Comparison of ENCODE assay signal across 36 mouse cellular contexts in genomic region chr2:25862038-25862437, GRCm38 (mm10). TPM values are rescaled to one million over a fixed set of nuclear protein-coding genes. Genes with fewer than 3 reads are reported as not detected.
DNase-seq lines count a peak whose midpoint lies in the region; ATAC-seq and TF ChIP-seq lines count a peak whose summit lies in the region.
"Had no signal": no experiment of that assay in that cellular context is flagged by ENCODE, and none has a peak within 500 bp of the region (broad histone marks: within the 10 kb centered on the region; RNA-seq: fewer than 3 reads in every experiment).

No protein-coding gene starts in this region.

- H3K27me3 ChIP-seq in kidney, embryonic 15.5 days: peaks cover 34% of the 10 kb centered on the region
- H3K27me3 ChIP-seq in midbrain, postnatal 0 days (ENCODE audit: insufficient read depth, low read length): no peaks in the 10 kb centered on the region; the same call in 1 of the 2 replicates
- H3K27me3 ChIP-seq in midbrain, embryonic 14.5 days (ENCODE audit: control insufficient read depth, insufficient read depth, low read length): peaks cover 9% of the 10 kb centered on the region; the same call in 1 of the 2 replicates
- H3K27me3 ChIP-seq in liver, embryonic 11.5 days (replicated peaks; ENCODE audit: control insufficient read depth, insufficient read depth, low read length): peaks cover 53% of the 10 kb centered on the region

- no peak overlapping the region for H3K4me2 ChIP-seq in kidney, embryonic 15.5 days
- no peak overlapping the region for H3K4me2 ChIP-seq in midbrain, postnatal 0 days (ENCODE audit: low read depth, low read length, poor library complexity, severe bottlenecking)
- no peak overlapping the region for H3K4me2 ChIP-seq in midbrain, embryonic 14.5 days (ENCODE audit: low read length)
- H3K4me2 ChIP-seq in liver, embryonic 11.5 days: no peak overlapping the region
- H3K4me2 ChIP-seq: embryonic facial prominence, embryonic 15.5 days; hindbrain, embryonic 13.5 days; midbrain, embryonic 13.5 days had no signal

- WGBS in kidney, embryonic 15.5 days: 62% methylated on average over 2 of the region's 2 CpGs
- WGBS in midbrain, postnatal 0 days: 71% methylated on average over 2 of the region's 2 CpGs
- 92% methylated on average over 2 of the region's 2 CpGs for WGBS in midbrain, embryonic 14.5 days
- WGBS in liver, embryonic 11.5 days: 83% methylated on average over 2 of the region's 2 CpGs

- no peak overlapping the region for H3K9ac ChIP-seq in kidney, embryonic 15.5 days
- H3K9ac ChIP-seq in midbrain, postnatal 0 days (replicated peaks; ENCODE audit: low read length, poor library complexity, severe bottlenecking): no peak overlapping the region
- no peak overlapping the region for H3K9ac ChIP-seq in midbrain, embryonic 14.5 days (replicated peaks; ENCODE audit: low read length)
- no peak overlapping the region for H3K9ac ChIP-seq in liver, embryonic 11.5 days (ENCODE audit: low read depth, low read length)
- H3K9ac ChIP-seq: embryonic facial prominence, embryonic 15.5 days; forebrain, embryonic 12.5 days; hindbrain, embryonic 13.5 days; liver, embryonic 14.5 days; midbrain, embryonic 13.5 days; neural tube, embryonic 15.5 days; stomach, embryonic 15.5 days had no signal

- no peak overlapping the region for H3K27ac ChIP-seq in kidney, embryonic 15.5 days
- H3K27ac ChIP-seq in midbrain, postnatal 0 days (ENCODE audit: low read depth, low read length): peak overlapping the region; percentile 32; the same call in 1 of the 2 replicates
- no peak overlapping the region for H3K27ac ChIP-seq in midbrain, embryonic 14.5 days (replicated peaks; ENCODE audit: low read depth, low read length)
- no peak overlapping the region for H3K27ac ChIP-seq in liver, embryonic 11.5 days (ENCODE audit: low read depth, low read length)
- H3K27ac ChIP-seq: embryonic facial prominence, embryonic 10.5 days; embryonic facial prominence, embryonic 15.5 days; forebrain, embryonic 12.5 days; heart, embryonic 10.5 days; hindbrain, embryonic 13.5 days; kidney, postnatal 0 days; liver, embryonic 14.5 days; macrophage; midbrain, embryonic 13.5 days; neural tube, embryonic 15.5 days; stomach, embryonic 15.5 days had no signal

- no peaks in the 10 kb centered on the region for H3K36me3 ChIP-seq in kidney, embryonic 15.5 days
- no peaks in the 10 kb centered on the region for H3K36me3 ChIP-seq in midbrain, postnatal 0 days (ENCODE audit: insufficient read depth, low read length)
- no peaks in the 10 kb centered on the region for H3K36me3 ChIP-seq in midbrain, embryonic 14.5 days (ENCODE audit: control insufficient read depth, insufficient read depth, low read length)
- H3K36me3 ChIP-seq in liver, embryonic 11.5 days (ENCODE audit: control insufficient read depth, insufficient read depth, low read length): no peaks in the 10 kb centered on the region
- H3K36me3 ChIP-seq: embryonic facial prominence, embryonic 10.5 days; embryonic facial prominence, embryonic 15.5 days; forebrain, embryonic 12.5 days; heart, embryonic 10.5 days; hindbrain, embryonic 13.5 days; midbrain, embryonic 13.5 days; neural tube, embryonic 15.5 days; stomach, embryonic 15.5 days had no signal

- no peak overlapping the region for H3K4me3 ChIP-seq in kidney, embryonic 15.5 days (replicated peaks)
- no peak overlapping the region for H3K4me3 ChIP-seq in midbrain, postnatal 0 days (ENCODE audit: low read depth, low read length)
- no peak overlapping the region for H3K4me3 ChIP-seq in midbrain, embryonic 14.5 days (replicated peaks; ENCODE audit: low read depth, low read length)
- H3K4me3 ChIP-seq in liver, embryonic 11.5 days (ENCODE audit: low read depth, low read length): no peak overlapping the region
- H3K4me3 ChIP-seq: embryonic facial prominence, embryonic 10.5 days; embryonic facial prominence, embryonic 15.5 days; forebrain, embryonic 12.5 days; heart, embryonic 10.5 days; hindbrain, embryonic 13.5 days; midbrain, embryonic 13.5 days; neural tube, embryonic 15.5 days; stomach, embryonic 15.5 days had no signal

- TF ChIP-seq CTCF in midbrain, postnatal 0 days (IDR thresholded peaks at IDR 0.05): no peak

- DNase-seq in cerebellum, adult 11-12 months: peak; percentile 56
- DNase-seq in cerebellum, adult 8-10 months: no peak
- peak; percentile 69 for DNase-seq in kidney, adult 11 months
- no peak for DNase-seq in midbrain, postnatal 0 days (ENCODE audit: low spot score)
- no peak for DNase-seq in midbrain, embryonic 14.5 days
- DNase-seq in liver, embryonic 11.5 days (ENCODE audit: low spot score): no peak
- DNase-seq in layer of hippocampus, adult 8-10 months (ENCODE audit: low spot score in 2 of 2): no peak
- DNase-seq: adrenal gland, adult 8-10 months; gastrocnemius, postnatal 14 days; heart, postnatal 4 days; lung, adult 2 months; lung, postnatal 10 days; right cerebral cortex, postnatal 25 days had no signal

- no peak for ATAC-seq in kidney, embryonic 15.5 days (replicated peaks; ENCODE audit: low FRiP score)
- no peak for ATAC-seq in midbrain, postnatal 0 days (ENCODE audit: low FRiP score)
- no peak for ATAC-seq in midbrain, embryonic 14.5 days (ENCODE audit: low FRiP score, low TSS enrichment)
- no peak for ATAC-seq in liver, embryonic 11.5 days (replicated peaks; ENCODE audit: low FRiP score)
- ATAC-seq: inflammation-experienced regulatory T-cells, adult 6 months; midbrain, embryonic 13.5 days had no signal

- peaks cover 18% of the 10 kb centered on the region for H3K4me1 ChIP-seq in kidney, embryonic 15.5 days
- 0 out of 2 replicates have a peak, but pooled peaks cover 5% of the 10 kb centered on the region for H3K4me1 ChIP-seq in midbrain, postnatal 0 days (ENCODE audit: insufficient read depth, low read length)
- H3K4me1 ChIP-seq in midbrain, embryonic 14.5 days (ENCODE audit: control insufficient read depth, insufficient read depth, low read length): peaks cover 7% of the 10 kb centered on the region; the same call in 1 of the 2 replicates
- no peaks in the 10 kb centered on the region for H3K4me1 ChIP-seq in liver, embryonic 11.5 days (replicated peaks; ENCODE audit: control insufficient read depth, insufficient read depth, low read length)

- H3K9me3 ChIP-seq in kidney, embryonic 15.5 days (replicated peaks): no peaks in the 10 kb centered on the region
- no peaks in the 10 kb centered on the region for H3K9me3 ChIP-seq in midbrain, postnatal 0 days (ENCODE audit: low read length)
- H3K9me3 ChIP-seq in midbrain, embryonic 14.5 days (ENCODE audit: control insufficient read depth, low read length): no peaks in the 10 kb centered on the region
- H3K9me3 ChIP-seq in liver, embryonic 11.5 days (ENCODE audit: control insufficient read depth, low read length): no peaks in the 10 kb centered on the region
- H3K9me3 ChIP-seq: embryonic facial prominence, embryonic 10.5 days; embryonic facial prominence, embryonic 15.5 days; forebrain, embryonic 12.5 days; heart, embryonic 10.5 days; hindbrain, embryonic 13.5 days; midbrain, embryonic 13.5 days; neural tube, embryonic 15.5 days; stomach, embryonic 15.5 days had no signal

RNA-seq across cellular contexts. Expression of gene Kcnt1, which starts 1.5 kb away (rescaled TPM):
- polyA plus RNA-seq in kidney, embryonic 15.5 days (2015; fragmentation: Nextera tagmentation; extraction: Ambion mirVana): 0.37 and 0.96 TPM in 2 replicates
- total RNA-seq in midbrain, postnatal 0 days (2014; rRNA removed): 49.2 and 60.7 TPM in 2 replicates
- 21.7 and 22.1 TPM in 2 replicates for polyA plus RNA-seq in midbrain, postnatal 0 days (2015; fragmentation: Nextera tagmentation; extraction: Ambion mirVana)
- polyA plus RNA-seq in midbrain, embryonic 14.5 days (2014; fragmentation: Nextera tagmentation; extraction: Ambion mirVana): 10.1 and 11.3 TPM in 2 replicates
- polyA plus RNA-seq in liver, embryonic 11.5 days (2014; fragmentation: Nextera tagmentation; extraction: Ambion mirVana): 0.33 TPM in 1 of 2 replicates, not detected in the other
- 10 to 100 TPM; 51.4 to 62.1 (median 53.9) TPM for total RNA-seq in layer of hippocampus, adult 8-10 months (2022)
- total RNA-seq: granulocyte monocyte progenitor cell, adult 5-6 weeks; megakaryocyte-erythroid progenitor cell, adult 5-6 weeks had no signal
- polyA plus RNA-seq: C2C12; inflammation-experienced regulatory T-cells, adult 6 months; macrophage had no signal

RNA-seq across cellular contexts. Expression of gene Sohlh1, which starts 15.0 kb away (rescaled TPM):
- polyA plus RNA-seq in kidney, embryonic 15.5 days (2015; fragmentation: Nextera tagmentation; extraction: Ambion mirVana): not detected in 2 replicates
- not detected in 2 replicates for total RNA-seq in midbrain, postnatal 0 days (2014; rRNA removed)
- not detected in 2 replicates for polyA plus RNA-seq in midbrain, postnatal 0 days (2015; fragmentation: Nextera tagmentation; extraction: Ambion mirVana)
- polyA plus RNA-seq in midbrain, embryonic 14.5 days (2014; fragmentation: Nextera tagmentation; extraction: Ambion mirVana): not detected in 2 replicates
- not detected in 2 replicates for polyA plus RNA-seq in liver, embryonic 11.5 days (2014; fragmentation: Nextera tagmentation; extraction: Ambion mirVana)
- total RNA-seq in layer of hippocampus, adult 8-10 months (2022): not detected
- total RNA-seq: adrenal gland, adult 8-10 months; adrenal gland, postnatal 4 days; CH12.LX; gastrocnemius, postnatal 14 days; granulocyte monocyte progenitor cell, adult 5-6 weeks; heart, postnatal 4 days; layer of hippocampus, postnatal 36 days; left cerebral cortex, postnatal 4 days; megakaryocyte-erythroid progenitor cell, adult 5-6 weeks had no signal
- polyA plus RNA-seq: C2C12; embryonic facial prominence, embryonic 10.5 days; embryonic facial prominence, embryonic 15.5 days; forebrain, embryonic 12.5 days; heart, embryonic 10.5 days; heart, embryonic 16.5 days; hindbrain, embryonic 13.5 days; kidney, postnatal 0 days; liver, embryonic 14.5 days; lung, adult 2 months; macrophage; midbrain, embryonic 13.5 days; neural tube, embryonic 15.5 days; stomach, embryonic 15.5 days had no signal

RNA-seq across cellular contexts. Expression of gene Lcn9, which starts 39.1 kb away (rescaled TPM):
- not detected in 2 replicates for polyA plus RNA-seq in kidney, embryonic 15.5 days (2015; fragmentation: Nextera tagmentation; extraction: Ambion mirVana)
- total RNA-seq in midbrain, postnatal 0 days (2014; rRNA removed): not detected in 2 replicates
- polyA plus RNA-seq in midbrain, postnatal 0 days (2015; fragmentation: Nextera tagmentation; extraction: Ambion mirVana): not detected in 2 replicates
- polyA plus RNA-seq in midbrain, embryonic 14.5 days (2014; fragmentation: Nextera tagmentation; extraction: Ambion mirVana): not detected in 2 replicates
- not detected in 2 replicates for polyA plus RNA-seq in liver, embryonic 11.5 days (2014; fragmentation: Nextera tagmentation; extraction: Ambion mirVana)
- not detected for total RNA-seq in layer of hippocampus, adult 8-10 months (2022)
- total RNA-seq: adrenal gland, adult 8-10 months; adrenal gland, postnatal 4 days; CH12.LX; ES-E14; gastrocnemius, postnatal 14 days; granulocyte monocyte progenitor cell, adult 5-6 weeks; heart, postnatal 4 days; layer of hippocampus, postnatal 36 days; left cerebral cortex, postnatal 4 days; megakaryocyte-erythroid progenitor cell, adult 5-6 weeks had no signal
- polyA plus RNA-seq: C2C12; embryonic facial prominence, embryonic 10.5 days; embryonic facial prominence, embryonic 15.5 days; forebrain, embryonic 12.5 days; heart, embryonic 10.5 days; heart, embryonic 16.5 days; hindbrain, embryonic 13.5 days; inflammation-experienced regulatory T-cells, adult 6 months; kidney, postnatal 0 days; limb, embryonic 14.5 days; liver, embryonic 14.5 days; lung, adult 2 months; macrophage; midbrain, embryonic 13.5 days; neural tube, embryonic 15.5 days; stomach, embryonic 15.5 days had no signal

RNA-seq across cellular contexts. Expression of gene Glt6d1, which starts 46.4 kb away (rescaled TPM):
- polyA plus RNA-seq in kidney, embryonic 15.5 days (2015; fragmentation: Nextera tagmentation; extraction: Ambion mirVana): not detected in 2 replicates
- total RNA-seq in midbrain, postnatal 0 days (2014; rRNA removed): not detected in 2 replicates
- polyA plus RNA-seq in midbrain, postnatal 0 days (2015; fragmentation: Nextera tagmentation; extraction: Ambion mirVana): not detected in 2 replicates
- not detected in 2 replicates for polyA plus RNA-seq in midbrain, embryonic 14.5 days (2014; fragmentation: Nextera tagmentation; extraction: Ambion mirVana)
- polyA plus RNA-seq in liver, embryonic 11.5 days (2014; fragmentation: Nextera tagmentation; extraction: Ambion mirVana): not detected in 2 replicates
- total RNA-seq in layer of hippocampus, adult 8-10 months (2022): not detected
- total RNA-seq: adrenal gland, adult 8-10 months; adrenal gland, postnatal 4 days; CH12.LX; ES-E14; gastrocnemius, postnatal 14 days; granulocyte monocyte progenitor cell, adult 5-6 weeks; heart, postnatal 4 days; layer of hippocampus, postnatal 36 days; left cerebral cortex, postnatal 4 days; megakaryocyte-erythroid progenitor cell, adult 5-6 weeks had no signal
- polyA plus RNA-seq: C2C12; embryonic facial prominence, embryonic 10.5 days; embryonic facial prominence, embryonic 15.5 days; forebrain, embryonic 12.5 days; heart, embryonic 10.5 days; heart, embryonic 16.5 days; hindbrain, embryonic 13.5 days; inflammation-experienced regulatory T-cells, adult 6 months; kidney, postnatal 0 days; limb, embryonic 14.5 days; liver, embryonic 14.5 days; lung, adult 2 months; macrophage; midbrain, embryonic 13.5 days; neural tube, embryonic 15.5 days; stomach, embryonic 15.5 days had no signal

Comparison
In these comparisons a context has a peak if more than half of its experiments do, and no peak if none do; other contexts are left out.
1. DNase-seq: peak in cerebellum, adult 11-12 months (single experiment) and kidney, adult 11 months (single experiment); none in cerebellum, adult 8-10 months (single experiment), midbrain, postnatal 0 days (single experiment), midbrain, embryonic 14.5 days (single experiment), liver, embryonic 11.5 days (single experiment) and layer of hippocampus, adult 8-10 months (0 of 2).